Mouse (Mus musculus) NIH3T3 (cell line): ENCODE results near the gene A930033H14Rik.
A peak's percentile ranks its signal among the peaks of the same experiment; 100 is the strongest.

ENCODE experiments used
- DNase-seq: peaks from one replicate; pipeline ENCODE4 v3.0.0-alpha.2; 2012; ENCODE audit warnings: low read depth

A930033H14Rik gene

GRCm38 (mm10) chr10:69237185-69237584 is 24.3 kb upstream of the A930033H14Rik start:
- no peak for DNase-seq

- DNase-seq, result no peak
Observed at GRCm38 (mm10) chr10:69225951-69226350, 13.1 kb upstream of the A930033H14Rik start.

DNA sequence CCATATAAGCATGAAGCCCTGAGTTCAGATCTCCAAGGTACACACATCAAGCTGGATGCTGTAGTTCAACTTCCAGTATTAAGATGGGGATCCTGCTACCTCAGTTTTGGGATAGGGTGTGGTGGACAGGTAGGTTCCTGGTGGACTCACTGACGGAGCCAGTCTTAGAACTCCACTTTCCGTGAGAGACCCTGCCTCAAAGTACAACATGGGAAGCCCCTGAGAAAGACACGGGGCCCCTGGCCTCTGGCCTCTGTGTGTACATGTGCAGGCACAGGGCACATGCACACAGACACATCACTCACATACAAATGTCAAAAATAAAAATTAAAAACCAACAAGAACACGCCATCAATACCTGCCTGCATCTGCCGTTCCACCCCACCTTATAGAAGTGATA is 12.6 kb upstream of the A930033H14Rik start:
- DNase-seq, result no peak

DNA sequence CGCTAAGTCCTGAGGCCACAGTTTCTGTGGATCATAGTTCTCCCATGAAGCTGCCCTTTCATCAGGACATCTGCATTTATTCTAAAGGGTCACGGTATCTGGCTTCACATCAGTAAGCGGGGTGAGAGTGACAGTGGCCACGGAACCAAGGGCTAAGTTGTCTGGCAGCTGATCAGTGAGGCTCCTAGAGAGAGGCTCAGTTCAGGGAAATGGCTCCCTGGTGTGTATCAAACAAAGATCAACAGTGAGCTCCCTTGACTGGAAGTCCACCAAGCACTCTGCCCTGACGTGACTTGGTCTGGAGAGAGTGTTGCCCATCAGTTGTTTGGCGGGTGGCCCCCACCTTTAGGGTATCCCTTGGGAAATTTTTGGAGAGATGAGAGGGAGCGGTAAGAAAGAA is 11.4 kb upstream of the A930033H14Rik start:
- DNase-seq, result no peak

DNA sequence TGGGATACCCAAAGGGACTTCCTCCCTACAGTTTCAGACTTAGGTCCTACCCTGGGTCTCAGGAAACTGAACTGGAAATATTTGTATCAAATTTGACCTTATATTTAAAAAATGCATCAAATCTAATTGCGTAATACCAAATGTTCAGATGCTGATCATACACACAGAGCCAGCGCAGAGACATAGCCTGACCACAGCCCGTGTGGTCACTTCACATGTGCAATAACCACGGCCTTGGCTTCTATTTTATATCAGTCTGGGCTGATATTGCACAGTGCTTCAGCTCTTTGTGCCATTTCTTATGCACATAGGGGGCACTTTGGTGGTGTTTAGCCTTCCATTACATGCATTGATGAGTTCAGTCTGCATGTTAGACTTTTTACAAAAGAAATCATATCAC is 10.3 kb upstream of the A930033H14Rik start:
- DNase-seq, result peak; percentile 24

DNA sequence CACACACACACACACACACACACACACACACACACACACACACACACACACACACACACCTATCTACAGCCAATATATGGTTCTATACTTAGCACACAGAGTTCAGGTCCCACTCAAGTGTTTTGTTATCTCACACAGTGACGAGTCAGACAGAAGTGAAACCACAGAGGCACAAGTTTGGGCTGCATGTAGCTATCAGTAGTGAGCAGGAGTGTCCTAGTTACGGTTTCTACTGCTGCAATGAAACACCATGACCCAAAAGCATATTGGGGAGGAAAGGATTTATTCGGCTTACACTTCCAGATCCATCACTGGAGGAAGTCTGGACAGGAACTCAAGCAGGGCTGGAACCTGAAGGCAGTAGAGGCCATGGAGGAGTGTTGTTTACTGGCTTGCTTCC is 9.1 kb upstream of the A930033H14Rik start:
- DNase-seq, result no peak

- no peak for DNase-seq
Observed at GRCm38 (mm10) chr10:69221148-69221547, 8.2 kb upstream of the A930033H14Rik start.

GRCm38 (mm10) chr10:69220296-69220695 is 7.4 kb upstream of the A930033H14Rik start:
- no peak for DNase-seq

DNA sequence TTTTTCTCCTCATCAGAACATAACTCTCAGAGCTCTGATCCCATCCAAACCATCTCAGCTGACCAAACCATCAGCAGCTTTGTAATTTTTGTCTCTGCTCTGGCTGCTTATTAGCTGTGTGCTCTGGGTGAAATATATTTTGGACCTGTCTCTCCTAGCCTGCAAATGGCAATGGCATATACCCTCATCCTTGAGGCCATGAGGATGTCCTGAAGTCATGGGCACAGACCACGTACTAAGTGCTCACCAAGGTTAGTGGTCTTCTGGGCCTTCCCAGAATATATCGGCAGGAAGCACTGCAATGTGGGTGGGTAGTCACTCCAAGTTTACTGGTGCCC is 6.4 kb upstream of the A930033H14Rik start:
- no peak for DNase-seq

GRCm38 (mm10) chr10:69218458-69219288 is 5.8 kb upstream of the A930033H14Rik start:
- peak; percentile 13 for DNase-seq

GRCm38 (mm10) chr10:69217127-69217690 is 4.3 kb upstream of the A930033H14Rik start:
- DNase-seq, result no peak

DNA sequence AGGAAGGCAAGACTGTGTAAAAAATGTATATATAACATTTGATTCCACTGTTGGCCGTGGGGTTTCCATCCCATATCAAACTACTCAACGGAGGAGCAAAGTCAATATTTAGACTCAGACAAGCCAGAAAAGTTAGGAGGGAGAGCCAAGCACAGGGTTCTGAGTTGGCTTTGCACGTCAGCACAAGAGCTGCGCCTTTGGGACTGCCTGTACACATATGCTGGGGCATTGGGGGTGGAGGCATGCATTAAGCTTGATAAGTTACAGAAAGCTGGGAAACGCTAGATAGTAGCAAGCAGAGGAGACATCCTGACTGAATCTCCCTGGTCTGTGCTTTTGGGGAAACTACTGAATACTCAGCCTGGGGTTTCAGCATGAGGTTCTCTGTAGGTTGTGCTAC is 1.1 kb upstream of the A930033H14Rik start:
- DNase-seq, result peak; percentile 29

- DNase-seq, result peak; percentile 56
Observed at GRCm38 (mm10) chr10:69213451-69213877, 566 bp upstream of the A930033H14Rik start.

DNA sequence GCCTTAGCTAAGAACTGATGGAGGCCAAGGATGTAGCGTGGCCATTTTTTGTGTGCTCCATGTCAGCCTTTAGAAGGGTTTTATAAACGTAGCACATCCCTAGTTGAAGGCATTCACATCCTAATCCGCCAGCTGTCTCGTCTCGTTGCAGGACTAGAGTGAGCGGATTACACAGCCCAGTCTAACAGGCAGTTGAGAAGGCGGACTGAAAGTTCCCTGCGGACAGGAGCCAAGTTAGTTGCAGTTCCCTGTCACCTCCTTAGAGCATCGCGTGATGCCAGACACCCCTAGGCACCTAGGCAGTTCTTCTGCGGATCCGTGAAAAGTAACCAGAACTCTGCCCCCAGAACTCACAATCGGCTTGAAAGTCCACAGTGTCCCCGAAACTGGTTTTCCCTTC is 922 bp downstream of the A930033H14Rik start:
- DNase-seq, result peak; percentile 55

- peak; percentile 20 for DNase-seq
Observed at GRCm38 (mm10) chr10:69211560-69211959, 1.3 kb downstream of the A930033H14Rik start.

GRCm38 (mm10) chr10:69210659-69211058 is 2.2 kb downstream of the A930033H14Rik start:
- no peak for DNase-seq

- DNase-seq, result no peak
Observed at GRCm38 (mm10) chr10:69210006-69210405, 2.9 kb downstream of the A930033H14Rik start.

GRCm38 (mm10) chr10:69208705-69209104 is 4.2 kb downstream of the A930033H14Rik start:
- DNase-seq, result no peak

- no peak for DNase-seq
Observed at GRCm38 (mm10) chr10:69207981-69208630, 4.8 kb downstream of the A930033H14Rik start.

DNA sequence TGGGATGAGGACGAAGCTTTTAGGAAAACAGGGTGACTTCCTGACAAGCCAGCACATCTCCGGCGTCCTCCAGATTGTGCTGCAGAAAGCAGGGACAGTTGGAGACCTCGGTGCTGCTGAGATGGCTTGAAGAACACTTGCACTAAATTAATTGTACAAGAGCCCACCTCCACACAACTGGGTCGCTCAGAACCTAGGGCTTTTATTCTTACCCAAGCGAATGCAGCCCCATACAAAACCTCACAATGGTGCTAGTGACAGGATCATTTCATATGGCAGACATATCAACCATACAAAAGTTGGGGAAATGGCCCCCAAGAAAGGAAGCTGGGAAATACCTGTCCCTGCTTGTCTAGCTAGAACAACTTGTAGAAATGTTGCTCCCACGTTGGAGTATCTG is 5.4 kb downstream of the A930033H14Rik start:
- DNase-seq, result no peak

GRCm38 (mm10) chr10:69206081-69206480 is 6.8 kb downstream of the A930033H14Rik start:
- DNase-seq, result no peak

DNA sequence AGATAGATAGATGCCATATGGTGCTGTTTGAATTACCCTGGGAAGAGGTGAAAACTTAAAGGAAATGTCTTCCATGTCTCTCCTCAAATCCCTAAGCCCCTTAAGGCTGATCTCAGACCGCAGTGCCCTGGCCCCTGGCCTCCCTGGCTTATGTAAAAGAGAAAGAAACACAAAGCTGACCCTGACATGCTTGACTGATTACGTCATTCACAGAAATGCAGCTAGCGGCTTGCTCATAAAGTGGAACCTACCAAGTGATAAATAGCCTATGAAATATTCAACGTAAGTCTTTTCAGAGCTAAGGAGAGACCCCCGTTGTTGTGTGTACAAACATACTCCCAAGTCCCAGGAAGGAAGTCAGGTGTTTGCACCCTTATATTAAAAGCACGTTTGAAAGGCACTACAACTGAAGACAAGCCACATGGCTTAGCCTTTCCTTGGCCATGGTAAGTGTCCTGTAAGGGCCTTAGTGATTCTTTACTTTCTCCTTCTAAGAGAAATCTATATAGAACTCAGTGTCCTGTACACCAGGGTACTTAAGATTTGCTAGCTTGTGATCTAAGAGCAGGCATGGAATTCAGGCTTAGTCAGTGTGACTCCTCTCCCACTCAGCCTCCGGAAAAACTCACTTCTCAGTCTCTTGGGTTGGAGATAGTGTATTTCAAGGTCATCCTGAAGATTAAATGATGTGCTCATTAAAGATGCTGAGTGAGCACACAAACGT is 8.1 kb downstream of the A930033H14Rik start:
- peak; percentile 58 for DNase-seq

- no peak for DNase-seq
Observed at GRCm38 (mm10) chr10:69193721-69194120, 19.2 kb downstream of the A930033H14Rik start.
